Comparison of ENCODE assay signal across 13 mouse cellular contexts in genomic region chr1:177705204-177705603, GRCm38 (mm10). TPM values are rescaled to one million over a fixed set of nuclear protein-coding genes. Genes with fewer than 3 reads are reported as not detected.
DNase-seq lines count a peak whose midpoint lies in the region; ATAC-seq and TF ChIP-seq lines count a peak whose summit lies in the region.
"Had no signal": no experiment of that assay in that cellular context is flagged by ENCODE, and none has a peak within 500 bp of the region (broad histone marks: within the 10 kb centered on the region; RNA-seq: fewer than 3 reads in every experiment).

No protein-coding gene starts in this region.

- peaks cover 24% of the 10 kb centered on the region for H3K27me3 ChIP-seq in E14TG2a.4 (ENCODE audit: insufficient read depth, low read length)
- H3K27me3 ChIP-seq in hindbrain, embryonic 13.5 days: no peaks in the 10 kb centered on the region
- H3K27me3 ChIP-seq: kidney, embryonic 15.5 days; neural tube, embryonic 13.5 days had no signal

- TF ChIP-seq CTCF in layer of hippocampus, adult 2 months (conservative IDR thresholded peaks at IDR 0.05): peak; percentile 61
- peak; percentile 36 for TF ChIP-seq CTCF in E14TG2a.4 (conservative IDR thresholded peaks at IDR 0.05; ENCODE audit: low read length)

- no peak overlapping the region for H3K9ac ChIP-seq in hindbrain, embryonic 13.5 days
- H3K9ac ChIP-seq: kidney, embryonic 15.5 days; neural tube, embryonic 13.5 days had no signal

- no peak for DNase-seq in layer of hippocampus, adult 2 months (ENCODE audit: low spot score in 2 of 2)
- DNase-seq in layer of hippocampus, postnatal 14 days (ENCODE audit: low spot score in 2 of 2): no peak
- peak; percentile 49 for DNase-seq in A20 (ENCODE audit: low read depth, low spot score)
- DNase-seq in testis, postnatal 10 days (ENCODE audit: low spot score): no peak
- no peak for DNase-seq in cerebellum, adult 18-20 months

- H3K36me3 ChIP-seq in E14TG2a.4 (ENCODE audit: insufficient read depth, low read length): no peaks in the 10 kb centered on the region
- H3K36me3 ChIP-seq in hindbrain, embryonic 13.5 days: no peaks in the 10 kb centered on the region
- H3K36me3 ChIP-seq: kidney, embryonic 15.5 days; neural tube, embryonic 13.5 days had no signal

- peaks cover 5% of the 10 kb centered on the region for H3K9me3 ChIP-seq in E14TG2a.4 (ENCODE audit: low read length)
- peaks cover 6% of the 10 kb centered on the region; the same call in 1 of the 2 replicates for H3K9me3 ChIP-seq in hindbrain, embryonic 13.5 days
- H3K9me3 ChIP-seq: kidney, embryonic 15.5 days had no signal

- no peak overlapping the region for H3K4me2 ChIP-seq in hindbrain, embryonic 13.5 days
- H3K4me2 ChIP-seq: kidney, embryonic 15.5 days; neural tube, embryonic 13.5 days had no signal

- H3K4me1 ChIP-seq in E14TG2a.4 (replicated peaks; ENCODE audit: low read depth, low read length): no peaks in the 10 kb centered on the region; the same call in 1 of the 2 replicates
- peaks cover 5% of the 10 kb centered on the region for H3K4me1 ChIP-seq in hindbrain, embryonic 13.5 days (replicated peaks)

- WGBS in hindbrain, embryonic 13.5 days: 50% methylated on average over 2 of the region's 2 CpGs

- no peak overlapping the region for H3K27ac ChIP-seq in layer of hippocampus, adult 2 months
- H3K27ac ChIP-seq in hindbrain, embryonic 13.5 days: no peak overlapping the region
- H3K27ac ChIP-seq: kidney, embryonic 15.5 days; macrophage; neural tube, embryonic 13.5 days had no signal

- ATAC-seq in granulocyte monocyte progenitor cell, adult 5-6 weeks (replicated peaks; ENCODE audit: poor library complexity, severe bottlenecking): peak; percentile 37
- ATAC-seq in hindbrain, embryonic 13.5 days (ENCODE audit: low FRiP score): no peak

- no peak overlapping the region for H3K4me3 ChIP-seq in layer of hippocampus, adult 2 months
- no peak overlapping the region for H3K4me3 ChIP-seq in E14TG2a.4 (replicated peaks; ENCODE audit: low read length)
- no peak overlapping the region for H3K4me3 ChIP-seq in hindbrain, embryonic 13.5 days
- H3K4me3 ChIP-seq: kidney, embryonic 15.5 days; neural tube, embryonic 13.5 days had no signal

RNA-seq across cellular contexts. Expression of gene 1700016C15Rik, which starts 24.4 kb away (rescaled TPM):
- total RNA-seq in layer of hippocampus, adult 2 months (2021): not detected
- not detected for total RNA-seq in layer of hippocampus, postnatal 14 days (2021)
- not detected in 2 replicates for total RNA-seq in granulocyte monocyte progenitor cell, adult 5-6 weeks (2014; fragmentation: Nextera tagmentation)
- total RNA-seq in granulocyte monocyte progenitor cell, adult 5-6 weeks (2017): not detected in 2 replicates
- 0.30 TPM in 1 of 2 replicates, not detected in the other for polyA plus RNA-seq in hindbrain, embryonic 13.5 days (2015; fragmentation: Nextera tagmentation; extraction: Ambion mirVana)
- total RNA-seq: left cerebral cortex, postnatal 25 days had no signal
- polyA plus RNA-seq: heart, embryonic 16.5 days; macrophage; neural tube, embryonic 13.5 days had no signal
